Mouse (Mus musculus) regulatory T cell (primary cell): Measurements from ENCODE around the gene Insc.
"Not testable (repeated sequence)": the region's sequence is repeated elsewhere in the genome, so short reads cannot be mapped to it uniquely, and the experiment has no call there.

Experiments
- in situ Hi-C: fragments of 300-600 bp; cut with MboI, MseI; formaldehyde crosslinking; loops from one replicate; pipeline ENCODE4 v1.15.1; 2025; ENCODE audit warnings: high pct_unique_total_duplicates

Insc gene

GRCm38 (mm10) chr7:114743022-114743780 lies at the start of gene Insc:
Gene Insc (plus strand): TSS chr7:114743694.
- in situ Hi-C loops: no loop called here

DNA sequence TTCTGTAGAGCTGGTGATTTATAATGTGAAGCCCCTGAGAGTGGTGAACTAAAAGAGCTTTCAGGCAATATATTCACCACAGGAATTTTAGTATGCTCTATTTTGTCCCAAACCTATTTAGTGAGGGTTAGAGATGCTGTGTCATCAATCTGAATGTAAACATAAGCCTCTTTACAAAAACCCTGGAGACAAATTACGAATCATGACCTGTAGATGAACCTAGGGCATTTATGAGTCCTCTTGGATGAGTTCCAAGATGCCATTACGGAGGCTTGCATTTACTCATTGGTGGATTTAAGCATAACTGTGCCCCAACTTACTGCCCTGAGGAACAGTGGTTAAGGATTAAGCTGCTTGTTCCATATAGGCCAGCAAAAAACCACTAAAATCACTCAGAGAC lies 42.6 kb upstream of the Insc start:
- in situ Hi-C loops: no loop called here

GRCm38 (mm10) chr7:114706716-114707115 lies 36.8 kb upstream of the Insc start:
- in situ Hi-C loops: no loop called here

DNA sequence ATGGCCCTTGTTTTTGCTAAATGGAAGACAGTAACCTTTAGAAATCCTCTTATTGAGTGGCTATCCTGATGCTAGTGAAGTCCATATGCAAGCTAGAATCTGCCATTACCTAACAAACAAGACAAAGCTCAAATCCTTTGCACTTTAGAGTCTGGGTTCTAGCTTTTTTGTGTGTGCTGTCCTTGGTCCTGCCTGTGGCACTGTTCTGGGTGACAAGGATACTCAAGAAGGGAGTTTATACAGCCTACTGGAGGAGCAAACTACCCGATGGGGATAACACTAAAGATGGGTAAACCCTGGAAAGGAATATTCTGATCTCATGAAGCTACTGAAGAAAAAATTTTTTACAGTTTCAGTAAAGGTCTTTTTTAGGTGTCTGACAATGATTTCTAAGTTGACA lies 36.1 kb upstream of the Insc start:
- in situ Hi-C loops: no loop called here

GRCm38 (mm10) chr7:114710419-114710818 lies 33.1 kb upstream of the Insc start:
- in situ Hi-C loops: no loop called here

- in situ Hi-C loops: no loop called here
Measured at GRCm38 (mm10) chr7:114712523-114712922, 31.0 kb upstream of the Insc start.

DNA sequence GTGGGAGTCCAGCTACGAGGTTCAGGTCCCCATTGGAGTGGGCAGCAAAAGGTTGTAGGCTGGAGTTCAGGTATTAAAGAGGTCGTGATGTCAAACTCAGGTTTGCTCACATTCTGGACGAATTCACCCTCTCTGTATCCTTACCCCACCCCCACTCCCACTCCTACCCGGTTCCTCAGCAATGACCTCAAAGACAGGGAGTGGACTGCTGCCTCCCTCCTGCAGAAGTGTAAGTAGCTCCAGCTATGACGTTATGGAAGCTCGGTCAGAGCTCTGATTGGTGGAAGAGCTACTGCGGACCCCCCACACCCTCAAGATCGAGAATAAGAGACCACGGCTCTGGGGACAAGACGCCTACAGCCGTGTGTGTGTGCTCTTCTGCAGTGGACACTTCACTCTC lies 25.2 kb upstream of the Insc start, which contains the start of gene Calcb:
Gene Calcb (plus strand): TSS at position 344 of the 400 bp plus-strand sequence.
- in situ Hi-C loops: no loop called here

GRCm38 (mm10) chr7:114719381-114720131 lies 23.9 kb upstream of the Insc start:
- in situ Hi-C loops: no loop called here

DNA sequence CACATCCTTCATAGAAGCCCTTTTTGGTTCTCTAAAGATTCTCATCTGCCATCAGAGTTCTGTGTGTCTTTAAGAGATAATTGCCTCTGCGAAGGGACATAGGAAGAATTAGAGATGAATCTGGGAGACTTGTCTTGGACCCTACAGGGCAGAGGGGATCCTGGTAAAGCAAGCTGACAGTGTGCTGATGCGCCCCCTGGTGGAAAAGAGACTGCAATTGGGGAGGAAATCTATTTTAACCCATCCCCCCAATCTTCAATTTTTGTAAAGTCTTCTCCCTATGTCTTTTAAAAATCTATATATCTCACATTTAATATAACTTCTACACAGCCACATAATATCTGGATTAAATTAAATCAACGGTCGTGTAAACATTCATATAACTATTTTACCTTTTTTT lies 13.8 kb upstream of the Insc start:
- in situ Hi-C loops: not testable (repeated sequence)

DNA sequence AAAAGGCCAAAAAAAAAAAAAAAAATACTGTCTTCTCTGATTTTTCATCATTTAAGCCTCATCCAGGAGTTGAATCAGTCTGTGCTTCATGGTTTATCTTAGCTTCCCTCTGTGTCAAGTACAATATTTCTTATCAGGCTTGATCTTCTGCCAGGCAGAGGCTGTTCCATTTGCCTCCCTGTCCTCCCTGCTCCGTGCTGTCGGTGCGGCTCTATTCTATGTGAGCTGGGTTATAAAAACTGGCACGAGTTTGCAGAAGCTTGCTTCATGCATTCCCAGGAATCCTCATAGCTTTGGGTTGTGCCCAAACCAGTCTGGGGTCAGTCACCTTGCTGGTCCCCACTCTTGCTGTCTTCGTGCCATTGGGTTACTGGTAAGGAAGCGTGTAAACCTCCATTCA lies 12.3 kb upstream of the Insc start:
- in situ Hi-C loops: no loop called here

- in situ Hi-C loops: not testable (repeated sequence)
Measured at GRCm38 (mm10) chr7:114731700-114732099, 11.8 kb upstream of the Insc start.

GRCm38 (mm10) chr7:114736256-114736655 lies 7.2 kb upstream of the Insc start:
- in situ Hi-C loops: no loop called here

GRCm38 (mm10) chr7:114738166-114738565 lies 5.3 kb upstream of the Insc start:
- in situ Hi-C loops: no loop called here

GRCm38 (mm10) chr7:114740360-114741165 lies 2.9 kb upstream of the Insc start:
- in situ Hi-C loops: no loop called here

DNA sequence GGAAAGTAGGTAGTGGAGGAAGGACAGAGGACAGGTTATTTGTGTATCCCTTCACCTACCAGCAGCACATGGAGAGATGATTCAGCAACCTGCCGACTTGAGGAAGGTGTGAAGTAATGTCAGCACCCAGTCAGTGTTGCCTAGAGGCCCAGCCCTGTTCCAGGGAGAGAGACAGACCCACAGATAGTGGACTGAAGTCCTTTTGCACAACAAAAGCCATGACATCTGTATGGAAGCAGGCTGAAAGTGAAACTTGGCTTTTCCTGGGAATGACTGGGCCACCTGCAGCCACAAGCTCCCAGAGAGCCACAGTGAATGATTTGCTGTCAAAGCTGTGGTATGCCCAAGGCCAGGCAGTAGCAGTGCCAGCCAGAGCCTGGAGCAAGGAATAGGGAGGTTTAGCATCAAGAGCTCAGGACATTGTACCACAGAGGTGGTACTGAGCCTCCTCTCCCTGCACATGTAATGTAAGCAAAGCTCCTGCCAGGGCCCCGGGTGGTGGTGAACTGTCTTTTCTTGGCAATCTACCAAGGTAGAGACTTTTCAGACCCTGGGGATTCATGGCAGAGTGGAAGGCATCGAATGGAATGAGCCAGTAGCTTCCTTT lies 1.2 kb downstream of the Insc start:
- in situ Hi-C loops: no loop called here

DNA sequence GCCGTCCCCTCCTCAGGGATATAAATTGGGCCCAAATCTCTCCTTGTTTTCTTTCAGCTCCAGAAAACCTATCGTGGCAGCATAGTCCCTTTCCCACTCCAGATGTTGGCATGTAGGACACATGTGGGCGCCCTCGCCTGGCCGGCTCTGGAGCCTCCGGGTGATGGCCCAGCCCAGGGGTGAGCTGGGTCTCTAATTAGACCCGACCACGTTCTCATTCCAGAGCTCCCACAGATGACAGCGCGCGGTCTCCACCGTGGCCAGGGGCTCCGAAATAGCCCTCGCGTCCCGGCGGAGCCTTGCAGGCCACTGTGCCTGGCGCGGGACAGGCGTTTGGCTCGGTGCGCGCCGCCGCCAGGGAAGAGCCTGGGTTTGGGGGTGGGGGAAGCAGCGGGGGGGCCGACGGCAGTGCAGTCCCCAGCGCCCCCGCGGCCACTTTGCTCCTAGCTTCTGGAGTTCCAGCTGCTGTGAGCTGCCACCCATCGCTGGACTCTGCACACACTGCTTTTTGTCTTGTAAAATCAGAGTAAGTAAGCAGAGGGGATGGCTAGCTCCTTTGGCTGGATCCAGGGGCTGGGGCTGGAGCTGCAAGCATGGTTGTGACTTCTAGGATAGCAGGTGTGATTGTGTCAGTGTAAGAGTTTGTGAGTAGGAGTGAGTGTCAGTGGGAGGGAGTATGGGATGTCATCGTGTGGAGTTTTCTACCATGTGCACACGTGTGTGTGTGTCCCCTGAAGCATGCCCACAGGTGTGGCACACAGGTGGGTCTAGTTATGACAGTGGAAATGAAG lies 2.2 kb downstream of the Insc start:
- in situ Hi-C loops: no loop called here

DNA sequence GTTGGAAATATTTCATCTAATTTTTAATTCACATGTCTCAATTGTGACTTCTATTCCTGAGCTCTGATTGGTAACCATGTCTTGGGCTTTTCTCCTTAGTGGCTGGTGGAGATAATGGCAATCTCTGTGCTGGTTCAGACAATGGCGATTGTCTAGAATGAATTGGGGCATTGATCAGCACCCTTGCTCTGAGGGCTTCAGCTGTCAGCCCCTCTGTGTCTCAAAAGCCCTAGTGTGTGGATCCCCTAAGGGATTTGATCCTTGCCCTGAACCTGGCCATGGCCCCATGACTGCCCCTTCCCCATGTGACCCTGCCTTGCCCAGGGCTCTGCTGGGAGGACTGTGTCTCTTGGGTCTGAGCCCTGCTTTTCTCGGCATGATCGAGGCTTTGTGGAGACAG lies 4.1 kb downstream of the Insc start:
- in situ Hi-C loops: no loop called here

DNA sequence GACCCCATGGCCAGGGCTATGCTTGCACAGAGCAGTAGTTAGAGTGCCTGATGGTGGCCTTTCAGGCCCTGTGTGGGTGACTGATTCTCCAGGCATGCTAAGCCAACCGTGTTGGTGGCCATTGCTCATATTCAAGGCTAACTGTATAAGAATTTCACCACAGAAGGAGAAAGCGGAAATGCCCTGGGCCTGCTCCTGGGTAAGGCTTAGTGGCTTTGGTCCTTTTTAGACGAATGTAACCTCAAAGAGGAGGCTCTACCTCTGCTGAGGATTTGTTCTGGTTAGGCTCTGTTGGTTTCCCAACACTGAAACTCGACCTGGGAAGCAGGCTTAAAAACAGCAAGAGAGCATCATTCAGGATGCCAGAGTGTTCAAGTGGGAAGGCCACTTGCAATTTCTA lies 4.7 kb downstream of the Insc start:
- in situ Hi-C loops: no loop called here

DNA sequence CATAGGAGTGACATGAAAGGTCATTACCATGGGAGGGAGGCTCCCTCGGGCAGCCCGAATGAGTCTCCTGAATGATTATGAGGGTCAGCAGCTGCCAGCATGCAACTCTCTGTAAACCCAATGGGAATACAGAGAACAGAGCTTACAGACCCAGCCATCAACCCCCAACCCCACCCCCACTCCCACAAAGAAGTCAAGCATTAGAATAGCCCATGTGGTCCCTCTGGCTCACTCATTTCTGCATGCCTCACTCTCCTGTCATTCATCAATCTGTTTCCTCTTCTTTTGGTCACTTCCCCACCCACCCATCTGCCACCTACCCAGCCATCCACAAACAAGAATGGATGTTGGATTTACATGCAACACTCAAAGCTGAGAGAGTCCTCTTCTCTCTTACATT lies 10.0 kb downstream of the Insc start:
- in situ Hi-C loops: no loop called here

DNA sequence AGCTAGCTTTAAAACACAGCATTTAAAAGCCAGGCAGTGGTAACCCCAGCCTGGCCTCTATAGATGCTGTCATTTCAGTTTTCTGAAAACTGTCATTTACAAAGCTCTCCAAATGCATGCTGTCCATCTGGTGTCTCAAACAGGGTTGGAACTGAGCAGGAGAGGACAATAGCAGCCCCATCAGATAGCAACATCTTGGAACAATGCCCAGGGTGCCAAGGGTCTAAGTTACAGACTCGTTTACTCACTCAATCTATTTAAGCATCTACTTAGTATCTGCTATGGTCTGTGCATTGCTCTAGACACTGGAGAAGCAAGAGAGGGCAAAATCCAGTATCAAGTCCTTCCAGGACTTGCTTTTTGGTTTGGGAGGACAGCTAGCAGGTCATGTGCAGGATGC lies 10.7 kb downstream of the Insc start:
- in situ Hi-C loops: no loop called here

GRCm38 (mm10) chr7:114754626-114755025 lies 11.1 kb downstream of the Insc start:
- in situ Hi-C loops: no loop called here
